Mouse (Mus musculus): ENCODE data around the gene Fry. TPM values are rescaled to one million over a fixed set of nuclear protein-coding genes. Genes with fewer than 3 reads are reported as not detected.

Fry gene
- polyA plus RNA-seq, 1 experiment, result 2.9 TPM

DNA sequence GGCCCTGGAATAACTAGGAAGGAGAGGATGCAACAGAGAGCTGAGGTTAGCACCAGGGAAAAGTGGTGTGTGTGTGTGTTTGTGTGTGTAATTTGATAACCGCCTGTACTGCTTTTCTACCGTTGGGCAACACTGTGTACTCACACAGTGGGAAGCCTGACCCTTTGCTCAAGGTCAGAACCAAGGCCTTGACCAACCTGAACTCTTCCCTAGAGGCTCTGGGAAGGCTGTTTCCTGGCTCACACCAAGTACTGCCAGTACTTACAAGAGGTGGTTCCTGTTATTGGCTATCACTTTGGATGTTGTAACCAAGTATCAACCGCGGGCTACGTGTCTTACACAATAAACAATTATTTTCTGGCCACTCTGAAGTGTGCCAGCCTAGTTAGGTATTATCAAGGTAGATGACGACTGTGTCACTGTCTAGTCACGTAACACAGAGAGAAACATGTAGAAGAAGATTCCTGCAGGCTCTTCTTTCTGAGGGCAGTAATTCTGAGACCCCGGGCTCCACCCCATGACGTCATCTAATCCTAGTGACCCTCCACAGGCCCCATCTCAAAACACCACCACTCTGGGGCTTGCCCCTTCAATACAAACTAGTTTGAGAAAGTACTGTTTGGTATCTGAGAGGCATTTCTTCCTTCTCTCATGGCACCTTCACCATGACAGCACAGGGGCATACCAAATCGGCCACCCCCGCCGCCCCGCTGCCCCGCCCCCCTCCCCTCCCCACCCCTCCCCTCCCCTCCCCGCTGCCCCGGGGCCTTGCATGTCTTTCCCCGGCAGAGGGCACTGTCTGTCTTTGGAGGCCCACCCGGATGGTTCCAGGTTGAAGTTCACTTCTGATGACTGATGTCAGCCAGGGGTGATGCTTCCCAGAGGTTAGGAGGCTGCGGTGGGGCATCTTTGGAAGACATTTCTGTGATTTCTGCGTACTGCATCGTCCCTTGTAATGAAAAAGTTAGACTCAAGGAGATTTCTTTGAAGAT lies 114.0 kb downstream of the Fry start:
- no peak for TF ChIP-seq POLR2A (IDR thresholded peaks at IDR 0.05; ENCODE audit: low read depth, low read length)
- TF ChIP-seq CTCF (IDR thresholded peaks at IDR 0.05; ENCODE audit: borderline replicate concordance, insufficient read depth, low read length), result no peak
- Histone ChIP-seq H3K4me1 (ENCODE audit: control insufficient read depth, insufficient read depth, low read length) (no peaks in the 10 kb centered on the region), H3K27ac (ENCODE audit: insufficient read depth, low read length) (no peak overlapping the region), H3K4me3 (ENCODE audit: insufficient read depth, low read length) (no peak overlapping the region)

GRCm38 (mm10) chr5:150233154-150233886 lies 114.9 kb downstream of the Fry start:
- no peak overlapping the region for H3K4me3 ChIP-seq (ENCODE audit: insufficient read depth, low read length)
- H3K27ac ChIP-seq (ENCODE audit: insufficient read depth, low read length), result no peak overlapping the region
- H3K4me1 ChIP-seq (ENCODE audit: control insufficient read depth, insufficient read depth, low read length), result no peaks in the 10 kb centered on the region
- TF ChIP-seq CTCF (IDR thresholded peaks at IDR 0.05; ENCODE audit: borderline replicate concordance, insufficient read depth, low read length), result peak; percentile 47; the same call in 1 of the 2 replicates
- no peak for TF ChIP-seq POLR2A (IDR thresholded peaks at IDR 0.05; ENCODE audit: low read depth, low read length)

GRCm38 (mm10) chr5:150235931-150236330 lies 117.5 kb downstream of the Fry start:
- Histone ChIP-seq H3K27ac (ENCODE audit: insufficient read depth, low read length) (no peak overlapping the region), H3K4me3 (ENCODE audit: insufficient read depth, low read length) (no peak overlapping the region), H3K4me1 (ENCODE audit: control insufficient read depth, insufficient read depth, low read length) (no peaks in the 10 kb centered on the region)
- no peak for TF ChIP-seq POLR2A (IDR thresholded peaks at IDR 0.05; ENCODE audit: low read depth, low read length)

- Histone ChIP-seq H3K4me3 (ENCODE audit: insufficient read depth, low read length) (no peak overlapping the region), H3K4me1 (ENCODE audit: control insufficient read depth, insufficient read depth, low read length) (no peaks in the 10 kb centered on the region), H3K27ac (ENCODE audit: insufficient read depth, low read length) (no peak overlapping the region)
- TF ChIP-seq POLR2A (IDR thresholded peaks at IDR 0.05; ENCODE audit: low read depth, low read length), result no peak
- no peak for TF ChIP-seq CTCF (IDR thresholded peaks at IDR 0.05; ENCODE audit: borderline replicate concordance, insufficient read depth, low read length)
Measured at GRCm38 (mm10) chr5:150236597-150236996, 118.2 kb downstream of the Fry start.

GRCm38 (mm10) chr5:150241638-150242037 lies 123.2 kb downstream of the Fry start:
- Histone ChIP-seq H3K27ac (ENCODE audit: insufficient read depth, low read length) (no peak overlapping the region), H3K4me3 (ENCODE audit: insufficient read depth, low read length) (no peak overlapping the region), H3K4me1 (ENCODE audit: control insufficient read depth, insufficient read depth, low read length) (no peaks in the 10 kb centered on the region)
- no peak for TF ChIP-seq CTCF (IDR thresholded peaks at IDR 0.05; ENCODE audit: borderline replicate concordance, insufficient read depth, low read length)
- no peak for TF ChIP-seq POLR2A (IDR thresholded peaks at IDR 0.05; ENCODE audit: low read depth, low read length)

DNA sequence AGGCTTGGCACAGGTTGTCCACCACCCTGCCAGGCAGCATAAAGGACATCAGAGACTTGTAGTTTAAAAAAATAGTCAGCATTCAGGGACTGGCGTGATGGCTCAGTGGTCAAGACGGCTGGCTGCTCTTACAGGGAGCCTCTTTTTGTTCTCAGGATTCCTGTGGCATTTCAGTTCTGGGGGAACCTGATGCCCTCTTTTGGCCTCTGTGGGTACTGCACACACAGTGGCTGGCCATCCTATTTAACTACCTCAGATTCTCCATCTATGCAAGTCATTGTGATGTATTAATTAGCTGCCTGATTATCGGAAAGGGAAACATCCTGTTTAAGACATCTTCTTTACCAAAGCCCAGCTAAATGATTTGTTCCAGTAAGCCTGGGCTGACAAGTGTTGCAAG lies 128.3 kb downstream of the Fry start:
- no peak for TF ChIP-seq CTCF (IDR thresholded peaks at IDR 0.05; ENCODE audit: borderline replicate concordance, insufficient read depth, low read length)
- TF ChIP-seq POLR2A (IDR thresholded peaks at IDR 0.05; ENCODE audit: low read depth, low read length), result no peak
- no peak overlapping the region for H3K27ac ChIP-seq (ENCODE audit: insufficient read depth, low read length)
- H3K4me3 ChIP-seq (ENCODE audit: insufficient read depth, low read length), result no peak overlapping the region
- H3K4me1 ChIP-seq (ENCODE audit: control insufficient read depth, insufficient read depth, low read length), result no peaks in the 10 kb centered on the region

GRCm38 (mm10) chr5:150257764-150258163 lies 139.3 kb downstream of the Fry start:
- Histone ChIP-seq H3K4me1 (ENCODE audit: control insufficient read depth, insufficient read depth, low read length) (no peaks in the 10 kb centered on the region; the same call in 1 of the 2 replicates), H3K27ac (ENCODE audit: insufficient read depth, low read length) (no peak overlapping the region), H3K4me3 (ENCODE audit: insufficient read depth, low read length) (no peak overlapping the region)
- TF ChIP-seq POLR2A (IDR thresholded peaks at IDR 0.05; ENCODE audit: low read depth, low read length) (no peak), CTCF (IDR thresholded peaks at IDR 0.05; ENCODE audit: borderline replicate concordance, insufficient read depth, low read length) (no peak)

DNA sequence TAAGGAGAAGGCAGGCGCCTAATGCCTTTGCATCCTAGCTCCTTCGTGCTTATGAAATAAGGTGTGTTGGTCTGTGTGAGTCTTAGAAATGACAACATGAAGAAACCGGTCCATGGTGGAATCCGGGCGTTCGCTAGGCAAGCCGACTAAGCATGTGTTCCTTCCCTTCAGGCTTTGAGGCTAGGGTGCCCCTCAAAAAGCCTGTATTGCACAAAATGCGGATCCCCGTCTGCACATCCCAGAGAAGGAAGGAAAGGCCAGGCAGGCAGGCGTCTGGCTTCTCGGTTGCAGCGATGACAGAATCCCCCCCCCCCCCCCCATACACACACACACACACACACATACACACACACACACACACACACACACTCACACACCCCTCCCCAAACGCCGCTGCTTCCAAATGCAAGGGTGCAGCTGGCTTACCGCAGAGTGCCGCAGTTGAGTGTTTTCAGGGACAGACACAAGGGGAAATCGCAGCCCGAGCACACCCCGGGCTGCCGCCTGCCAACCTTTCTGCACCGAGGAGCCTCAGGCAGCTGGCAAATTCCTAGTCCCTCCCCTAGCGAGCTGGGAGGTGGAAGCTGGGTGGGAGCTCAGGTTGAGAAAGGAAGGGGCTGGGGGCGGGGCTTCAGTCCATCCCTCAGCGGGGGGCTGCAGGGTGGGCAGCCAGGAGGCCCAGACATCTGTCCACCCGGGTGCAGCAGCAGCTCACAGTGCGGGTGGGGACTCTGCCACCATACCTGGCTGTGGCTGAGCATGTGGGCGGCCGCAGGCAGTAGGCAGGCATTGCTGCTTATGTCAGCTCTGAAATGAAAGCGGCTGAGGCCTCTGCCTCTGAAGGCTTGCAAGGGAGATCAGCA lies 141.0 kb downstream of the Fry start:
- H3K27ac ChIP-seq (ENCODE audit: insufficient read depth, low read length), result no peak overlapping the region
- TF ChIP-seq CTCF (IDR thresholded peaks at IDR 0.05; ENCODE audit: borderline replicate concordance, insufficient read depth, low read length) (no peak), POLR2A (IDR thresholded peaks at IDR 0.05; ENCODE audit: low read depth, low read length) (no peak)
- no peaks in the 10 kb centered on the region; the same call in 1 of the 2 replicates for H3K4me1 ChIP-seq (ENCODE audit: control insufficient read depth, insufficient read depth, low read length)
- peak overlapping the region; percentile 21 for H3K4me3 ChIP-seq (ENCODE audit: insufficient read depth, low read length)

- H3K4me1 ChIP-seq (ENCODE audit: control insufficient read depth, insufficient read depth, low read length), result no peaks in the 10 kb centered on the region; the same call in 1 of the 2 replicates
- H3K27ac ChIP-seq (ENCODE audit: insufficient read depth, low read length), result no peak overlapping the region
- TF ChIP-seq CTCF (IDR thresholded peaks at IDR 0.05; ENCODE audit: borderline replicate concordance, insufficient read depth, low read length) (no peak), POLR2A (IDR thresholded peaks at IDR 0.05; ENCODE audit: low read depth, low read length) (no peak)
- 0 out of 2 replicates have a peak overlapping the region, but pooled peaks have one; percentile 21 for H3K4me3 ChIP-seq (ENCODE audit: insufficient read depth, low read length)
Measured at GRCm38 (mm10) chr5:150260054-150260386, 141.6 kb downstream of the Fry start.

Data from embryonic fibroblast, embryonic 13.5 days (primary cell).